Mouse (Mus musculus) heart, embryonic 16.5 days (tissue): ENCODE measurements around the gene Clec4a1. TPM values are rescaled to one million over a fixed set of nuclear protein-coding genes. Genes with fewer than 3 reads are reported as not detected.

Source experiments
- ATAC-seq: fragments of 200-750 bp; cut with Nextera tagmentation; replicated peaks from 2 replicates; pipeline ENCODE4 v1.8.0; 2017; ENCODE audit warnings: moderate number of reproducible peaks; ENCODE audit not compliant: insufficient read depth, low FRiP score; ENCODE audit errors: extremely low read depth
- H3K27ac ChIP-seq: fragments of 300-500 bp; sonication (generic); 2 replicates; pipeline ENCODE4 v1.5.1; 2014; ENCODE audit warnings: mild to moderate bottlenecking, low read length, control low read depth, moderate library complexity
- H3K27me3 ChIP-seq: fragments of 300-500 bp; sonication (generic); 2 replicates; pipeline ENCODE4 v1.6.1; 2014; ENCODE audit warnings: low read length, mixed read lengths; ENCODE audit not compliant: control insufficient read depth, insufficient read depth
- H3K36me3 ChIP-seq: fragments of 300-500 bp; sonication (generic); 2 replicates; pipeline ENCODE4 v1.6.1; 2014; ENCODE audit not compliant: control insufficient read depth, insufficient read depth
- H3K4me1 ChIP-seq: fragments of 300-500 bp; sonication (generic); 2 replicates; pipeline ENCODE4 v1.6.1; 2014; ENCODE audit warnings: low read length, mixed read lengths; ENCODE audit not compliant: control insufficient read depth, insufficient read depth
- H3K4me2 ChIP-seq: fragments of 300-500 bp; sonication (generic); 2 replicates; pipeline ENCODE4 v1.6.1; 2014; ENCODE audit warnings: low read depth, mild to moderate bottlenecking, control low read depth, low read length
- H3K4me3 ChIP-seq: fragments of 300-500 bp; sonication (generic); 2 replicates; pipeline ENCODE4 v1.5.1; 2014; ENCODE audit warnings: mild to moderate bottlenecking, control low read depth, low read length
- H3K9ac ChIP-seq: fragments of 300-500 bp; sonication (generic); 2 replicates; pipeline ENCODE4 v1.6.1; 2014; ENCODE audit warnings: low read length, control low read depth
- H3K9me3 ChIP-seq: fragments of 300-500 bp; sonication (generic); replicated peaks from 2 replicates; pipeline ENCODE4 v1.6.1; 2016; ENCODE audit warnings: low read length; ENCODE audit not compliant: control insufficient read depth
- WGBS: fragments of 180-500 bp; shearing (Covaris S2); extraction: QIAGEN DNeasy Blood & Tissue Kit; methylation state at CpG from one replicate; pipeline ENCODE4 v1.1.7; 2014; 5-methylcytosine and 5-hydroxymethylcytosine counted together
- polyA plus RNA-seq: library from polyadenylated mRNA; unstranded; fragments of >200 nt; fragmentation: Nextera tagmentation; extraction: Ambion mirVana; gene quantifications from 2 replicates; pipeline ENCODE4 v1.2.1, GENCODE M21; 2015

Gene Clec4a1
- polyA plus RNA-seq = 2.4 and 2.7 TPM in 2 replicates

GRCm38 (mm10) chr6:122921451-122921850 is at the start of gene Clec4a1:
Gene Clec4a1, plus strand, starts transcription at chr6:122921848.
- no peak for ATAC-seq
- Histone ChIP-seq H3K27ac (no peak within 1 kb of the TSS), H3K9me3 (no peaks in the 10 kb centered on the region), H3K4me2 (no peak within 1 kb of the TSS), H3K9ac (no peak within 1 kb of the TSS), H3K27me3 (no peaks in the 10 kb centered on the region), H3K4me1 (no peaks in the 10 kb centered on the region), H3K4me3 (no peak within 1 kb of the TSS), H3K36me3 (no peaks in the 10 kb centered on the region)
- WGBS = 51% methylated on average over 4 of the region's 4 CpGs

GRCm38 (mm10) chr6:122872800-122873199 is 48.8 kb upstream of the Clec4a1 start:
- Histone ChIP-seq H3K4me1 (peaks cover 6% of the 10 kb centered on the region), H3K9me3 (no peaks in the 10 kb centered on the region), H3K4me2 (no peak overlapping the region), H3K4me3 (no peak overlapping the region), H3K27ac (no peak overlapping the region), H3K27me3 (no peaks in the 10 kb centered on the region), H3K9ac (no peak overlapping the region), H3K36me3 (no peaks in the 10 kb centered on the region)
- 83% methylated on average over 5 of the region's 5 CpGs for WGBS
- no peak for ATAC-seq

- H3K9ac ChIP-seq = peak within 1 kb of the TSS; percentile 92
- H3K4me1 ChIP-seq = peaks cover 6% of the 10 kb centered on the region
- peak within 1 kb of the TSS; percentile 74 for H3K4me2 ChIP-seq
- peak; percentile 97 for ATAC-seq
- H3K4me3 ChIP-seq = peak within 1 kb of the TSS; percentile 93
- peak within 1 kb of the TSS; percentile 90 for H3K27ac ChIP-seq
- 0 out of 2 replicates have a peak, but pooled peaks cover 4% of the 10 kb centered on the region for H3K36me3 ChIP-seq
- 6% methylated on average over 43 of the region's 43 CpGs for WGBS
- no peaks in the 10 kb centered on the region for H3K9me3 ChIP-seq
- H3K27me3 ChIP-seq = no peaks in the 10 kb centered on the region
Observed at GRCm38 (mm10) chr6:122873871-122874719, 47.6 kb upstream of the Clec4a1 start, which contains the start of gene Necap1. Gene Necap1, plus strand, starts transcription at chr6:122874474.

- peak overlapping the region; percentile 74 for H3K4me2 ChIP-seq
- H3K27me3 ChIP-seq = no peaks in the 10 kb centered on the region
- peaks cover 6% of the 10 kb centered on the region for H3K4me1 ChIP-seq
- no peaks in the 10 kb centered on the region for H3K9me3 ChIP-seq
- peak overlapping the region; percentile 90 for H3K27ac ChIP-seq
- H3K36me3 ChIP-seq = peaks cover 4% of the 10 kb centered on the region; the same call in 1 of the 2 replicates
- WGBS = 2% methylated on average over 31 of the region's 31 CpGs
- peak overlapping the region; percentile 93 for H3K4me3 ChIP-seq
- peak overlapping the region; percentile 92 for H3K9ac ChIP-seq
- ATAC-seq = peak; percentile 58
Observed at GRCm38 (mm10) chr6:122874720-122875389, 46.8 kb upstream of the Clec4a1 start.

GRCm38 (mm10) chr6:122879141-122879735 is 42.4 kb upstream of the Clec4a1 start:
- peaks cover 42% of the 10 kb centered on the region for H3K36me3 ChIP-seq
- 85% methylated on average over 7 of the region's 7 CpGs for WGBS
- ATAC-seq = no peak

GRCm38 (mm10) chr6:122879781-122880505 is 41.7 kb upstream of the Clec4a1 start:
- H3K9me3 ChIP-seq = no peaks in the 10 kb centered on the region
- no peak overlapping the region for H3K27ac ChIP-seq
- H3K4me1 ChIP-seq = peaks cover 6% of the 10 kb centered on the region
- peaks cover 45% of the 10 kb centered on the region for H3K36me3 ChIP-seq
- no peaks in the 10 kb centered on the region for H3K27me3 ChIP-seq
- no peak overlapping the region for H3K4me2 ChIP-seq
- no peak overlapping the region for H3K4me3 ChIP-seq
- 84% methylated on average over 7 of the region's 7 CpGs for WGBS
- ATAC-seq = no peak
- H3K9ac ChIP-seq = no peak overlapping the region

More at GRCm38 (mm10) chr6:122879141-122879735, 42.4 kb upstream of the Clec4a1 start:
- Histone ChIP-seq H3K4me2 (no peak overlapping the region), H3K9me3 (no peaks in the 10 kb centered on the region), H3K4me3 (no peak overlapping the region), H3K27ac (no peak overlapping the region), H3K4me1 (peaks cover 6% of the 10 kb centered on the region), H3K27me3 (no peaks in the 10 kb centered on the region), H3K9ac (no peak overlapping the region)

GRCm38 (mm10) chr6:122881287-122881686 is 40.4 kb upstream of the Clec4a1 start:
- Histone ChIP-seq H3K4me3 (no peak overlapping the region), H3K36me3 (peaks cover 49% of the 10 kb centered on the region), H3K9ac (no peak overlapping the region), H3K9me3 (no peaks in the 10 kb centered on the region), H3K4me2 (no peak overlapping the region), H3K4me1 (no peaks in the 10 kb centered on the region), H3K27me3 (no peaks in the 10 kb centered on the region), H3K27ac (no peak overlapping the region)
- no peak for ATAC-seq
- WGBS = 78% methylated on average over 12 of the region's 12 CpGs

- Histone ChIP-seq H3K9ac (no peak overlapping the region), H3K36me3 (peaks cover 67% of the 10 kb centered on the region), H3K27ac (no peak overlapping the region), H3K4me2 (no peak overlapping the region), H3K4me1 (no peaks in the 10 kb centered on the region), H3K9me3 (no peaks in the 10 kb centered on the region), H3K27me3 (no peaks in the 10 kb centered on the region), H3K4me3 (no peak overlapping the region)
- WGBS = 92% methylated on average over 9 of the region's 9 CpGs
- no peak for ATAC-seq
Observed at GRCm38 (mm10) chr6:122883603-122884002, 38.0 kb upstream of the Clec4a1 start.
